Mouse (Mus musculus): ENCODE measurements at regions not wholly inside any gene's neighbourhood (a gene's known extent, or its start where the extent isn't known, plus 50 kb on each side); places are given as distances from the start of the nearest gene placed in this dataset.

DNA sequence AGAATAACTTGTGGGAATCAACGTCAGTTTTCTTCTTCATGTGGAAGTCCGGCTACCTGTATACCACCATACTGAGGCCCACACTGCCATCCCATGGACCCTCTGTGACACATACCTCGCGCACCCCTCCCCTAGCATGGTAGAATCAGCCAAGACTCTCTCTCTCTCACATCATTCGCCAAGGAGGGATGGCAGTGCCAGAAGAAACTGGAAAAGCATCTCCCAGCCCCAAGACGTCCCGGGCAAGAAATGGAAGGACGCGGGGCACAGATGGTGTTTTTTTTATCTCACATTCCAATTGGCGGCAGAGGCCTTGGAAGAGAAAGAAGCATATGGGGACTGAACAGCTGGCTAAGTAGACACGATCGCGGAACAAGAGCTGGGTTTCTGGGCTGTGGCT is 152.0 kb downstream of the Tpra1 start:
- in situ Hi-C loops (cut with MboI; ENCODE audit: low pct_ligation_motif_present, low pct_unique_long_range_greater_than_20kb, low sequenced_read_pairs) = no loop called here
- Histone ChIP-seq H3K36me3 (replicated peaks in 1 of 2; ENCODE audit: control insufficient read depth in 1 of 2, insufficient read depth in 1 of 2, low read length in 1 of 2) (no peaks in the 10 kb centered on the region), H3K4me2 (ENCODE audit: insufficient read depth, low read depth, poor library complexity, severe bottlenecking) (no peak overlapping the region), H3K27me3 (replicated peaks) (peaks cover 29% of the 10 kb centered on the region), H3K9me3 (replicated peaks; ENCODE audit: low read length) (no peaks in the 10 kb centered on the region), H3K79me2 (replicated peaks; ENCODE audit: control insufficient read depth, extremely low read depth, insufficient read depth, poor library complexity, severe bottlenecking) (no peaks in the 10 kb centered on the region), H3K4me1 (ENCODE audit: control insufficient read depth in 1 of 2, insufficient read depth in 2 of 2) (peaks cover 9 to 34% of the 10 kb centered on the region in 2 experiments), H3K27ac (ENCODE audit: insufficient read depth, low read depth) (no peak overlapping the region), H3K9ac (ENCODE audit: insufficient read depth, low read depth) (no peak overlapping the region), H3K4me3 (replicated peaks in 1 of 3; ENCODE audit: low read depth in 2 of 3, low read length in 2 of 3, poor library complexity in 1 of 3) (no peak overlapping the region)
- dilution Hi-C loops (cut with MboI; ENCODE audit: extremely low pct_ligation_motif_present, extremely low pct_unique_long_range_greater_than_20kb, low sequenced_read_pairs) = no loop called here
- no peak for TF ChIP-seq SMC3 (IDR thresholded peaks at IDR 0.05; ENCODE audit: low read depth, low read length)
- no peak for TF ChIP-seq MAX (IDR thresholded peaks at IDR 0.05; ENCODE audit: low read length)
- no peak for TF ChIP-seq JUND (conservative IDR thresholded peaks at IDR 0.05; ENCODE audit: low read depth, low read length)
- TF ChIP-seq KAT2A (IDR thresholded peaks at IDR 0.05; ENCODE audit: insufficient replicate concordance, low read length) = no peak
- no peak for TF ChIP-seq RAD21 (IDR thresholded peaks at IDR 0.05; ENCODE audit: low read depth, low read length)
- no peak for TF ChIP-seq MXI1 (IDR thresholded peaks at IDR 0.05; ENCODE audit: low read depth, low read length)
- TF ChIP-seq E2F4 (IDR thresholded peaks at IDR 0.05; ENCODE audit: insufficient replicate concordance, low read depth, low read length) = no peak
- no peak for TF ChIP-seq NRF1 (IDR thresholded peaks at IDR 0.05; ENCODE audit: low read depth, low read length)
- no peak for TF ChIP-seq USF1 (IDR thresholded peaks at IDR 0.05; ENCODE audit: low read depth, low read length)
- TF ChIP-seq MAZ (IDR thresholded peaks at IDR 0.05; ENCODE audit: low read depth, low read length) = no peak
- DNase-seq (ENCODE audit: extremely low read depth) = no peak

DNA sequence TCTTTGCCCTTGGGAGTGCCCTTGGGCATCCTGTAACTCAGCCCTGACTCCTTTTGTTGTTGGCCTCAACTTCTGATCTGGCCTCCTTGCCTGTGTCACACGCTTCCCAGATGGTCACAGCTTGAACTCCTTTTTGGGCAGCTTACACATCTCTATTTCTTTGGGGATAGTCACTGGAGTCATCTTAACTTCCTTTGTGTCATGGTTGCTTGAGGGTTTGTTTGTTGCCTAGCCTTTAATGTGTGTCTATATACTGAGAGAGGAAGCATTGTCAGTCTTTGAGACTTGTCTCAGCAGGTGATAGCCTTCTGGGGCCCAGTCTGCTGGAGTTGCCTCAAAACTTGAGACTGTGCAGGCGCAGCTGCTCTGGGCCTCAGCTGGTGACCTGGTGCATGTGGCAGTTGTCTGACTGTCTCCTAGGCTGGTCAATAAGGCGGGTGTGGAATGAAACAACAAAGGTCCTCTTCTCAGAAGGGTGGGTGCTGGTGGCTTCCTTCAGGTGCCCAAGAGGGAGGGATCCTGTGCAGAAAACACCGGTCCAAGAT is 157.5 kb downstream of the Tpra1 start:
- Histone ChIP-seq H3K79me2 (replicated peaks; ENCODE audit: control insufficient read depth, extremely low read depth, insufficient read depth, poor library complexity, severe bottlenecking) (no peaks in the 10 kb centered on the region), H3K27ac (ENCODE audit: insufficient read depth, low read depth) (no peak overlapping the region), H3K27me3 (replicated peaks) (peaks cover 39% of the 10 kb centered on the region), H3K4me3 (replicated peaks in 1 of 3; ENCODE audit: low read depth in 2 of 3, low read length in 2 of 3, poor library complexity in 1 of 3) (no peak overlapping the region), H3K9ac (ENCODE audit: insufficient read depth, low read depth) (no peak overlapping the region), H3K9me3 (replicated peaks; ENCODE audit: low read length) (peaks cover 4% of the 10 kb centered on the region), H3K36me3 (replicated peaks in 1 of 2; ENCODE audit: control insufficient read depth in 1 of 2, insufficient read depth in 1 of 2, low read length in 1 of 2) (no peaks in the 10 kb centered on the region), H3K4me2 (ENCODE audit: insufficient read depth, low read depth, poor library complexity, severe bottlenecking) (no peak overlapping the region), H3K4me1 (ENCODE audit: control insufficient read depth in 1 of 2, insufficient read depth in 2 of 2) (peaks cover 2 to 15% of the 10 kb centered on the region in 2 experiments; a peak in 3 of 4 replicates)
- no peak for DNase-seq (ENCODE audit: extremely low read depth)
- no peak for TF ChIP-seq SIN3A (IDR thresholded peaks at IDR 0.05; ENCODE audit: low read length)
- no peak for TF ChIP-seq CHD1 (IDR thresholded peaks at IDR 0.05; ENCODE audit: low read depth, low read length)
- no peak for TF ChIP-seq EP300 (IDR thresholded peaks at IDR 0.05; ENCODE audit: low read length)
- no peak for TF ChIP-seq MAX (IDR thresholded peaks at IDR 0.05; ENCODE audit: low read length)
- TF ChIP-seq KAT2A (IDR thresholded peaks at IDR 0.05; ENCODE audit: insufficient replicate concordance, low read length) = no peak
- no peak for TF ChIP-seq JUN (IDR thresholded peaks at IDR 0.05; ENCODE audit: insufficient read depth, low read depth, low read length)
- TF ChIP-seq NRF1 (IDR thresholded peaks at IDR 0.05; ENCODE audit: low read depth, low read length) = no peak
- TF ChIP-seq JUND (conservative IDR thresholded peaks at IDR 0.05; ENCODE audit: low read depth, low read length) = no peak
- no peak for TF ChIP-seq USF2 (conservative IDR thresholded peaks at IDR 0.05; ENCODE audit: low read depth, low read length)
- no peak for TF ChIP-seq RCOR1 (conservative IDR thresholded peaks at IDR 0.05; ENCODE audit: low read depth, low read length)
- no peak for TF ChIP-seq TCF12 (IDR thresholded peaks at IDR 0.05; ENCODE audit: low read depth, low read length)
- TF ChIP-seq SMC3 (IDR thresholded peaks at IDR 0.05; ENCODE audit: low read depth, low read length) = no peak
- no peak for TF ChIP-seq POLR2AphosphoS2 (IDR thresholded peaks at IDR 0.05; ENCODE audit: low read depth, low read length)
- in situ Hi-C loops (cut with MboI; ENCODE audit: low pct_ligation_motif_present, low pct_unique_long_range_greater_than_20kb, low sequenced_read_pairs) = no loop called here
- dilution Hi-C loops (cut with MboI; ENCODE audit: extremely low pct_ligation_motif_present, extremely low pct_unique_long_range_greater_than_20kb, low sequenced_read_pairs) = no loop called here

All from CH12.LX (cell line).